Mouse (Mus musculus) intestine, postnatal 0 days (tissue): ENCODE results near the gene Tmtc3. TPM values are rescaled to one million over a fixed set of nuclear protein-coding genes. Genes with fewer than 3 reads are reported as not detected.
"Not testable (repeated sequence)": the region's sequence is repeated elsewhere in the genome, so short reads cannot be mapped to it uniquely, and the experiment has no call there.

Source experiments
- ATAC-seq: fragments of 200-750 bp; cut with Nextera tagmentation; 2 replicates; pipeline ENCODE4 v1.8.0; 2017; ENCODE audit warnings: mild to moderate bottlenecking, moderate TSS enrichment, moderate library complexity
- H3K27ac ChIP-seq: fragments of 300-500 bp; sonication (generic); 2 replicates; pipeline ENCODE4 v1.5.1; 2014; ENCODE audit warnings: mild to moderate bottlenecking, low read depth, low read length, moderate library complexity
- H3K27me3 ChIP-seq: fragments of 300-500 bp; sonication (generic); replicated peaks from 2 replicates; pipeline ENCODE4 v1.6.1; 2014; ENCODE audit warnings: low read length, mixed read lengths; ENCODE audit not compliant: control insufficient read depth, insufficient read depth
- H3K36me3 ChIP-seq: fragments of 300-500 bp; sonication (generic); 2 replicates; pipeline ENCODE4 v1.6.1; 2014; ENCODE audit warnings: mild to moderate bottlenecking, moderate library complexity; ENCODE audit not compliant: control insufficient read depth, insufficient read depth
- H3K4me1 ChIP-seq: fragments of 300-500 bp; sonication (generic); replicated peaks from 2 replicates; pipeline ENCODE4 v1.6.1; 2014; ENCODE audit warnings: antibody characterized with exemption, low read length, mixed read lengths; ENCODE audit not compliant: control insufficient read depth, insufficient read depth
- H3K4me2 ChIP-seq: fragments of 300-500 bp; sonication (generic); replicated peaks from 2 replicates; pipeline ENCODE4 v1.6.1; 2014; ENCODE audit warnings: low read depth, mild to moderate bottlenecking, moderate library complexity
- H3K4me3 ChIP-seq: fragments of 300-500 bp; sonication (generic); 2 replicates; pipeline ENCODE4 v1.5.1; 2014; ENCODE audit warnings: low read depth, low read length
- H3K9ac ChIP-seq: fragments of 300-500 bp; sonication (generic); 2 replicates; pipeline ENCODE4 v1.6.1; 2014; ENCODE audit warnings: mild to moderate bottlenecking, low read depth, low read length
- H3K9me3 ChIP-seq: fragments of 300-500 bp; sonication (generic); 2 replicates; pipeline ENCODE4 v1.6.1; 2016; ENCODE audit warnings: mixed run types; ENCODE audit not compliant: control insufficient read depth
- CTCF ChIP-seq: sonication (generic); IDR thresholded peaks from 2 replicates; pipeline ENCODE4 v1.5.1; 2016; ENCODE audit warnings: low read depth, mild to moderate bottlenecking, control low read depth, antibody characterized with exemption, moderate library complexity
- whole genome bisulfite sequencing: fragments of 180-500 bp; shearing (Covaris S2); extraction: QIAGEN DNeasy Blood & Tissue Kit; methylation state at CpG from one replicate; pipeline ENCODE4 v1.1.7; 2014; 5-methylcytosine and 5-hydroxymethylcytosine counted together
- polyA plus RNA-seq: library from polyadenylated mRNA; unstranded; fragments of >200 nt; fragmentation: Nextera tagmentation; extraction: Ambion mirVana; gene quantifications from 2 replicates; pipeline ENCODE4 v1.2.1, GENCODE M21; 2015

The Tmtc3 gene
- polyA plus RNA-seq, 1 experiment from 2014 or later, result 4.5 TPM

DNA sequence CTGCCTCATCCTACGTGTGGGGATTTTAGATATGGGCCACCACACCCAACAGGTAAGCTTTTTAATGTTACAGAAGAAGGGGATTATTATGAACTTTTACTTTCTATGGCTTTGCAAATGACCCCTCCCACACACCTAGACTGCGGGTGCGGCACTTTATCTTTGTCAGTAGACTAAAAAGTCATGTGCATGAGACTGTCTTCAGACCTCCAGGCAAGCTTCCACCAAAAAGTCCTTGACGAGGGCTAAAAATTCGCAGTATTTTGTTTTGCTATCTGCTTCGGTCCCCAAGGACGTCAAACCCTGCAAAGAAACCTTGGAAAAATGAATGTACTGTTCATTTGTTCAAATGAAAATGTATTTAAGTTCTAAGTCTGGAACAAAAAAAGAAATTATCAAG is 71.6 kb downstream of the Tmtc3 start:
- H3K4me1 ChIP-seq, result no peaks in the 10 kb centered on the region
- no peak overlapping the region for H3K4me2 ChIP-seq
- ATAC-seq, result no peak
- WGBS, result 80% methylated on average over 7 of the region's 7 CpGs
- no peak overlapping the region for H3K9ac ChIP-seq
- H3K36me3 ChIP-seq, result no peaks in the 10 kb centered on the region
- H3K27ac ChIP-seq, result no peak overlapping the region
- no peaks in the 10 kb centered on the region for H3K9me3 ChIP-seq
- H3K27me3 ChIP-seq, result no peaks in the 10 kb centered on the region
- no peak for TF ChIP-seq CTCF
- no peak overlapping the region for H3K4me3 ChIP-seq

GRCm38 (mm10) chr10:100402301-100402700 is 84.8 kb downstream of the Tmtc3 start:
- not testable (repeated sequence) for ATAC-seq, H3K4me2 ChIP-seq, H3K9ac ChIP-seq, H3K4me3 ChIP-seq, H3K9me3 ChIP-seq, H3K27ac ChIP-seq, H3K4me1 ChIP-seq, H3K27me3 ChIP-seq, H3K36me3 ChIP-seq
- 85% methylated on average over 6 of the region's 6 CpGs for WGBS

Other genes starting within 250 kb of the Tmtc3 start
- not detected in 2 replicates for gene Gm4301, start 151.7 kb downstream of the Tmtc3 start, polyA plus RNA-seq
- not detected in 2 replicates for gene Gm4302, start 146.5 kb downstream of the Tmtc3 start, polyA plus RNA-seq
- gene Gm4303, start 141.4 kb downstream of the Tmtc3 start, polyA plus RNA-seq, result not detected in 2 replicates
- gene Gm4305, start 136.3 kb downstream of the Tmtc3 start, polyA plus RNA-seq, result not detected in 2 replicates
- gene Gm4307, start 126.0 kb downstream of the Tmtc3 start, polyA plus RNA-seq, result not detected in 2 replicates
- not detected in 2 replicates for gene Gm4312, start 104.8 kb downstream of the Tmtc3 start, polyA plus RNA-seq
- gene Cep290, start 208 bp upstream of the Tmtc3 start, polyA plus RNA-seq, result 1.6 and 1.7 TPM in 2 replicates
- 3.6 TPM in 2 replicates for gene 4930430F08Rik, start 103.1 kb upstream of the Tmtc3 start, polyA plus RNA-seq
- gene 1700017N19Rik, start 103.1 kb upstream of the Tmtc3 start, polyA plus RNA-seq, result not detected in 2 replicates